ENCODE assay signal across 28 mouse cellular contexts in the genomic region with DNA sequence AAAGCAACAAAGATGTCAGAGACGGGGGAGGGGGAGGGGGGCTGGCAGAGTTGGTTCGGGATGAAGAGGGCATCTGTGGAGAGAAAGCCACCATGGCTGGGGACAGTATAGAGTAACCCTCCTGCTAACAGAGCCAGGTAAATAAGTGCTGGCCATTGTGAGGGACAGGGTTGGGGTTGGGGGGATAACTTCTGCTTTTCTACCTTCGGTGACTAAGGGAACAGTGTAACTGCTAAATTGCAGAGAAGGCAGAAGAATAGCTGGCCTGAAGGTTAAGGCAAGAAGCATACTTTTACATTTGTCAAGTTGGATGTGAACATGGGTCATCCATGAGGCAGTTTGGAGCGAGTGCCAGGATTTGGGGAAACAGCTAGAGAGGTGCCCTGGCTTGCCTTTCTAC.
DNase-seq lines count a peak whose midpoint lies in the region; ATAC-seq lines count a peak whose summit lies in the region.
"Had no signal": no experiment of that assay in that cellular context is flagged by ENCODE, and none has a peak within 500 bp of the region (broad histone marks: within the 10 kb centered on the region; RNA-seq: fewer than 3 reads in every experiment).

No protein-coding gene starts in this region.

- H3K4me3 ChIP-seq in midbrain, embryonic 11.5 days (ENCODE audit: low read depth, low read length): no peak overlapping the region
- H3K4me3 ChIP-seq in midbrain, embryonic 15.5 days: no peak overlapping the region
- H3K4me3 ChIP-seq in embryonic facial prominence, embryonic 10.5 days: no peak overlapping the region
- H3K4me3 ChIP-seq: embryonic facial prominence, embryonic 12.5 days; embryonic facial prominence, embryonic 15.5 days; gastrocnemius, adult 2 months; heart, adult 2 months; heart, embryonic 10.5 days; heart, embryonic 13.5 days; hindbrain, embryonic 10.5 days; hindbrain, embryonic 13.5 days had no signal

- H3K27me3 ChIP-seq in midbrain, embryonic 11.5 days (ENCODE audit: control insufficient read depth, insufficient read depth, low read length): no peaks in the 10 kb centered on the region; the same call in 1 of the 2 replicates
- no peaks in the 10 kb centered on the region for H3K27me3 ChIP-seq in midbrain, embryonic 15.5 days (replicated peaks)
- H3K27me3 ChIP-seq in embryonic facial prominence, embryonic 10.5 days (replicated peaks; ENCODE audit: low read depth, poor library complexity, severe bottlenecking): peaks cover 92% of the 10 kb centered on the region

- H3K9ac ChIP-seq in midbrain, embryonic 11.5 days (ENCODE audit: low read length): no peak overlapping the region
- no peak overlapping the region for H3K9ac ChIP-seq in midbrain, embryonic 15.5 days
- H3K9ac ChIP-seq: embryonic facial prominence, embryonic 12.5 days; embryonic facial prominence, embryonic 15.5 days; forebrain, postnatal 0 days; heart, embryonic 13.5 days; hindbrain, embryonic 13.5 days had no signal

- peak; percentile 19 for DNase-seq in midbrain, embryonic 11.5 days (ENCODE audit: low spot score, missing footprints)
- DNase-seq in embryonic facial prominence, embryonic 10.5 days (ENCODE audit: low spot score): peak; percentile 12
- no peak for DNase-seq in left cerebral cortex, adult 18-20 months (ENCODE audit: low spot score in 2 of 2)
- DNase-seq in kidney, postnatal 25 days: no peak
- no peak for DNase-seq in testis, postnatal 10 days (ENCODE audit: low spot score)
- DNase-seq: adrenal gland, adult 2 months; adrenal gland, postnatal 14 days; cerebellum, adult 11 months; cerebellum, adult 2 months; cerebellum, adult 9-11 months; cerebellum, postnatal 25 days; forebrain, postnatal 0 days; gastrocnemius, adult 2 months; gastrocnemius, postnatal 14 days; heart, adult 2 months; heart, postnatal 14 days had no signal

- H3K9me3 ChIP-seq in midbrain, embryonic 11.5 days (ENCODE audit: control insufficient read depth, low read length): no peaks in the 10 kb centered on the region
- H3K9me3 ChIP-seq in midbrain, embryonic 15.5 days: no peaks in the 10 kb centered on the region
- H3K9me3 ChIP-seq in embryonic facial prominence, embryonic 10.5 days: no peaks in the 10 kb centered on the region
- H3K9me3 ChIP-seq: embryonic facial prominence, embryonic 12.5 days; embryonic facial prominence, embryonic 15.5 days; heart, embryonic 10.5 days; heart, embryonic 13.5 days; hindbrain, embryonic 10.5 days; hindbrain, embryonic 13.5 days had no signal

- WGBS in midbrain, embryonic 11.5 days: 65% methylated on average over 4 of the region's 4 CpGs
- 66% methylated on average over 4 of the region's 4 CpGs for WGBS in midbrain, embryonic 15.5 days
- 63% methylated on average over 4 of the region's 4 CpGs for WGBS in embryonic facial prominence, embryonic 10.5 days

- H3K4me2 ChIP-seq in midbrain, embryonic 11.5 days: no peak overlapping the region
- H3K4me2 ChIP-seq in midbrain, embryonic 15.5 days: no peak overlapping the region
- H3K4me2 ChIP-seq: embryonic facial prominence, embryonic 12.5 days; embryonic facial prominence, embryonic 15.5 days; heart, embryonic 13.5 days; hindbrain, embryonic 13.5 days had no signal

- H3K27ac ChIP-seq in midbrain, embryonic 11.5 days (ENCODE audit: low read depth, low read length): no peak overlapping the region
- H3K27ac ChIP-seq in midbrain, embryonic 15.5 days: no peak overlapping the region
- H3K27ac ChIP-seq in embryonic facial prominence, embryonic 10.5 days (replicated peaks): no peak overlapping the region
- H3K27ac ChIP-seq: embryonic facial prominence, embryonic 12.5 days; embryonic facial prominence, embryonic 15.5 days; gastrocnemius, adult 2 months; heart, adult 2 months; heart, embryonic 10.5 days; heart, embryonic 13.5 days; hindbrain, embryonic 10.5 days; hindbrain, embryonic 13.5 days had no signal

- ATAC-seq in midbrain, embryonic 11.5 days (ENCODE audit: low FRiP score): no peak
- ATAC-seq in midbrain, embryonic 15.5 days (replicated peaks): no peak
- ATAC-seq in megakaryocyte progenitor cell, adult 5-6 weeks (replicated peaks; ENCODE audit: poor library complexity): peak; percentile 66
- ATAC-seq: CD4-positive, CD25-positive, alpha-beta regulatory T cell, adult 4 months; forebrain, embryonic 14.5 days; forebrain, postnatal 0 days; hindbrain, embryonic 16.5 days; intestine, postnatal 0 days had no signal

- no peaks in the 10 kb centered on the region for H3K36me3 ChIP-seq in midbrain, embryonic 11.5 days (ENCODE audit: control insufficient read depth, insufficient read depth, low read length)
- H3K36me3 ChIP-seq in midbrain, embryonic 15.5 days (replicated peaks): no peaks in the 10 kb centered on the region
- no peaks in the 10 kb centered on the region for H3K36me3 ChIP-seq in embryonic facial prominence, embryonic 10.5 days (replicated peaks)
- H3K36me3 ChIP-seq: embryonic facial prominence, embryonic 12.5 days; embryonic facial prominence, embryonic 15.5 days; heart, embryonic 10.5 days; heart, embryonic 13.5 days; hindbrain, embryonic 10.5 days; hindbrain, embryonic 13.5 days had no signal

- H3K4me1 ChIP-seq in midbrain, embryonic 11.5 days (ENCODE audit: control insufficient read depth, insufficient read depth, low read length): no peaks in the 10 kb centered on the region; the same call in 1 of the 2 replicates
- no peaks in the 10 kb centered on the region for H3K4me1 ChIP-seq in midbrain, embryonic 15.5 days
- peaks cover 5% of the 10 kb centered on the region for H3K4me1 ChIP-seq in embryonic facial prominence, embryonic 10.5 days
- H3K4me1 ChIP-seq: embryonic facial prominence, embryonic 12.5 days; embryonic facial prominence, embryonic 15.5 days; heart, embryonic 10.5 days had no signal

Comparison
In these comparisons a context has a peak if more than half of its experiments do, and no peak if none do; other contexts are left out.
1. DNase-seq: peak in midbrain, embryonic 11.5 days (single experiment) and embryonic facial prominence, embryonic 10.5 days (single experiment); none in left cerebral cortex, adult 18-20 months (0 of 2), kidney, postnatal 25 days (0 of 2) and testis, postnatal 10 days (single experiment).